Mouse (Mus musculus): ENCODE measurements around the gene Apopt1. TPM values are rescaled to one million over a fixed set of nuclear protein-coding genes. Genes with fewer than 3 reads are reported as not detected.

The Apopt1 gene
- polyA plus RNA-seq, 1 experiment, result 8.4 TPM

- Histone ChIP-seq H3K4me1 (ENCODE audit: control insufficient read depth) (peaks cover 25% of the 10 kb centered on the region), H3K27me3 (ENCODE audit: control insufficient read depth) (no peaks in the 10 kb centered on the region), H3K36me3 (ENCODE audit: control insufficient read depth) (no peaks in the 10 kb centered on the region), H3K4me3 (replicated peaks) (no peak overlapping the region), H3K9me3 (ENCODE audit: control insufficient read depth, low read length) (no peaks in the 10 kb centered on the region)
- no peak for TF ChIP-seq TAL1 (IDR thresholded peaks at IDR 0.05; ENCODE audit: low read length)
- no peak for TF ChIP-seq GATA1 (IDR thresholded peaks at IDR 0.05; ENCODE audit: low read length)
Measured at GRCm38 (mm10) chr12:111743981-111744423, 30.9 kb downstream of the Apopt1 start.

GRCm38 (mm10) chr12:111745274-111745673 is 32.2 kb downstream of the Apopt1 start:
- no peak for TF ChIP-seq GATA1 (IDR thresholded peaks at IDR 0.05; ENCODE audit: low read length)
- TF ChIP-seq TAL1 (IDR thresholded peaks at IDR 0.05; ENCODE audit: low read length), result no peak
- Histone ChIP-seq H3K4me3 (replicated peaks) (no peak overlapping the region), H3K9me3 (ENCODE audit: control insufficient read depth, low read length) (no peaks in the 10 kb centered on the region), H3K36me3 (ENCODE audit: control insufficient read depth) (no peaks in the 10 kb centered on the region), H3K4me1 (ENCODE audit: control insufficient read depth) (peaks cover 25% of the 10 kb centered on the region), H3K27me3 (ENCODE audit: control insufficient read depth) (no peaks in the 10 kb centered on the region)

- Histone ChIP-seq H3K27me3 (ENCODE audit: control insufficient read depth) (no peaks in the 10 kb centered on the region), H3K9me3 (ENCODE audit: control insufficient read depth, low read length) (no peaks in the 10 kb centered on the region), H3K4me1 (ENCODE audit: control insufficient read depth) (peaks cover 26% of the 10 kb centered on the region), H3K4me3 (replicated peaks) (no peak overlapping the region), H3K36me3 (ENCODE audit: control insufficient read depth) (no peaks in the 10 kb centered on the region)
- TF ChIP-seq GATA1 (IDR thresholded peaks at IDR 0.05; ENCODE audit: low read length) (no peak), TAL1 (IDR thresholded peaks at IDR 0.05; ENCODE audit: low read length) (no peak)
Measured at GRCm38 (mm10) chr12:111746091-111746490, 33.0 kb downstream of the Apopt1 start.

GRCm38 (mm10) chr12:111747421-111747820 is 34.4 kb downstream of the Apopt1 start:
- Histone ChIP-seq H3K36me3 (ENCODE audit: control insufficient read depth) (no peaks in the 10 kb centered on the region), H3K27me3 (ENCODE audit: control insufficient read depth) (no peaks in the 10 kb centered on the region), H3K9me3 (ENCODE audit: control insufficient read depth, low read length) (no peaks in the 10 kb centered on the region), H3K4me3 (replicated peaks) (no peak overlapping the region), H3K4me1 (ENCODE audit: control insufficient read depth) (peaks cover 33% of the 10 kb centered on the region)
- no peak for TF ChIP-seq TAL1 (IDR thresholded peaks at IDR 0.05; ENCODE audit: low read length)

GRCm38 (mm10) chr12:111750739-111751138 is 37.7 kb downstream of the Apopt1 start:
- H3K4me1 ChIP-seq (ENCODE audit: control insufficient read depth), result peaks cover 25% of the 10 kb centered on the region
- H3K36me3 ChIP-seq (ENCODE audit: control insufficient read depth), result no peaks in the 10 kb centered on the region
- peaks cover 4% of the 10 kb centered on the region; the same call in 1 of the 2 replicates for H3K27me3 ChIP-seq (ENCODE audit: control insufficient read depth)
- H3K4me3 ChIP-seq (replicated peaks), result no peak overlapping the region
- no peaks in the 10 kb centered on the region for H3K9me3 ChIP-seq (ENCODE audit: control insufficient read depth, low read length)
- TF ChIP-seq GATA1 (IDR thresholded peaks at IDR 0.05; ENCODE audit: low read length) (no peak), TAL1 (IDR thresholded peaks at IDR 0.05; ENCODE audit: low read length) (no peak)

GRCm38 (mm10) chr12:111752491-111752890 is 39.4 kb downstream of the Apopt1 start:
- TF ChIP-seq GATA1 (IDR thresholded peaks at IDR 0.05; ENCODE audit: low read length) (no peak), TAL1 (IDR thresholded peaks at IDR 0.05; ENCODE audit: low read length) (no peak)
- peaks cover 21% of the 10 kb centered on the region for H3K27me3 ChIP-seq (ENCODE audit: control insufficient read depth)
- H3K36me3 ChIP-seq (ENCODE audit: control insufficient read depth), result no peaks in the 10 kb centered on the region
- H3K4me3 ChIP-seq (replicated peaks), result no peak overlapping the region
- no peaks in the 10 kb centered on the region for H3K9me3 ChIP-seq (ENCODE audit: control insufficient read depth, low read length)
- H3K4me1 ChIP-seq (ENCODE audit: control insufficient read depth), result peaks cover 19% of the 10 kb centered on the region

- Histone ChIP-seq H3K9me3 (ENCODE audit: control insufficient read depth, low read length) (no peaks in the 10 kb centered on the region), H3K4me3 (replicated peaks) (no peak overlapping the region), H3K27me3 (ENCODE audit: control insufficient read depth) (peaks cover 28% of the 10 kb centered on the region), H3K36me3 (ENCODE audit: control insufficient read depth) (no peaks in the 10 kb centered on the region), H3K4me1 (ENCODE audit: control insufficient read depth) (peaks cover 27% of the 10 kb centered on the region)
- no peak for TF ChIP-seq TAL1 (IDR thresholded peaks at IDR 0.05; ENCODE audit: low read length)
- no peak for TF ChIP-seq GATA1 (IDR thresholded peaks at IDR 0.05; ENCODE audit: low read length)
Measured at GRCm38 (mm10) chr12:111753347-111753746, 40.3 kb downstream of the Apopt1 start.

- H3K27me3 ChIP-seq (ENCODE audit: control insufficient read depth), result peaks cover 28% of the 10 kb centered on the region
- H3K36me3 ChIP-seq (ENCODE audit: control insufficient read depth), result no peaks in the 10 kb centered on the region
- TF ChIP-seq TAL1 (IDR thresholded peaks at IDR 0.05; ENCODE audit: low read length) (no peak), GATA1 (IDR thresholded peaks at IDR 0.05; ENCODE audit: low read length) (no peak)
- no peak overlapping the region for H3K4me3 ChIP-seq (replicated peaks)
- H3K9me3 ChIP-seq (ENCODE audit: control insufficient read depth, low read length), result no peaks in the 10 kb centered on the region
- H3K4me1 ChIP-seq (ENCODE audit: control insufficient read depth), result peaks cover 39% of the 10 kb centered on the region
Measured at GRCm38 (mm10) chr12:111754710-111755109, 41.6 kb downstream of the Apopt1 start.

GRCm38 (mm10) chr12:111755231-111755630 is 42.2 kb downstream of the Apopt1 start:
- Histone ChIP-seq H3K9me3 (ENCODE audit: control insufficient read depth, low read length) (no peaks in the 10 kb centered on the region), H3K36me3 (ENCODE audit: control insufficient read depth) (no peaks in the 10 kb centered on the region), H3K4me3 (replicated peaks) (no peak overlapping the region), H3K4me1 (ENCODE audit: control insufficient read depth) (peaks cover 44% of the 10 kb centered on the region), H3K27me3 (ENCODE audit: control insufficient read depth) (peaks cover 28% of the 10 kb centered on the region)
- no peak for TF ChIP-seq GATA1 (IDR thresholded peaks at IDR 0.05; ENCODE audit: low read length)
- TF ChIP-seq TAL1 (IDR thresholded peaks at IDR 0.05; ENCODE audit: low read length), result no peak

- Histone ChIP-seq H3K27me3 (ENCODE audit: control insufficient read depth) (peaks cover 28% of the 10 kb centered on the region), H3K4me1 (ENCODE audit: control insufficient read depth) (peaks cover 48% of the 10 kb centered on the region), H3K36me3 (ENCODE audit: control insufficient read depth) (no peaks in the 10 kb centered on the region), H3K4me3 (replicated peaks) (no peak overlapping the region), H3K9me3 (ENCODE audit: control insufficient read depth, low read length) (no peaks in the 10 kb centered on the region)
- TF ChIP-seq GATA1 (IDR thresholded peaks at IDR 0.05; ENCODE audit: low read length), result no peak
Measured at GRCm38 (mm10) chr12:111756082-111756697, 43.1 kb downstream of the Apopt1 start.

Measured in erythroblast, embryonic 14.5 days (primary cell).